Mouse (Mus musculus) myocyte (in vitro differentiated cells): ENCODE measurements around the gene Apobec3. TPM values are rescaled to one million over a fixed set of nuclear protein-coding genes. Genes with fewer than 3 reads are reported as not detected.
"Not testable (repeated sequence)": the region's sequence is repeated elsewhere in the genome, so short reads cannot be mapped to it uniquely, and the experiment has no call there.

Source experiments
- H3K27me3 ChIP-seq: one replicate; pipeline ENCODE4 v1.6.1; 2011; ENCODE audit not compliant: control insufficient read depth, insufficient read depth, insufficient read length
- H3K36me3 ChIP-seq: one replicate; pipeline ENCODE4 v1.6.1; 2011; ENCODE audit not compliant: control insufficient read depth, insufficient read depth
- H3K4me2 ChIP-seq: one replicate; pipeline ENCODE4 v1.6.1; 2011; ENCODE audit warnings: low read depth, control low read depth
- H3K4me3 ChIP-seq: one replicate; pipeline ENCODE4 v1.5.1; 2011; ENCODE audit warnings: mild to moderate bottlenecking, control low read depth, moderate library complexity
- H3K79me2 ChIP-seq: one replicate; pipeline ENCODE4 v1.6.1; 2011; ENCODE audit not compliant: control insufficient read depth, insufficient read depth
- H3ac ChIP-seq: one replicate; pipeline ENCODE4 v1.6.1; 2011; ENCODE audit not compliant: control insufficient read depth, insufficient read length
- CEBPB ChIP-seq: IDR thresholded peaks from 2 replicates; pipeline ENCODE4 v1.6.1; 2011; ENCODE audit warnings: mild to moderate bottlenecking, moderate library complexity; ENCODE audit not compliant: poor library complexity, insufficient read depth, severe bottlenecking
- E2F4 ChIP-seq: IDR thresholded peaks from one replicate; pipeline ENCODE4 v1.6.1; 2011; ENCODE audit warnings: mild to moderate bottlenecking, control low read depth, moderate library complexity; ENCODE audit not compliant: insufficient read depth
- MAX ChIP-seq: IDR thresholded peaks from one replicate; pipeline ENCODE4 v1.6.1; 2011; ENCODE audit warnings: low read depth, mild to moderate bottlenecking, control low read depth
- MYOD1 ChIP-seq, 3 experiments: IDR thresholded peaks; one replicate each; pipeline ENCODE4 v1.6.1; 2011; ENCODE audit warnings: control low read depth in 2 of 3, low read depth in 2 of 3, mild to moderate bottlenecking in 2 of 3, moderate library complexity in 1 of 3; ENCODE audit not compliant: insufficient read length in 2 of 3, control insufficient read depth in 1 of 3
- MYOG ChIP-seq, 3 experiments: IDR thresholded peaks; one replicate each; pipeline ENCODE4 v1.6.1; 2011; ENCODE audit warnings: control low read depth in 2 of 3, low read depth in 2 of 3, mild to moderate bottlenecking in 2 of 3; ENCODE audit not compliant: insufficient read length in 2 of 3, control insufficient read depth in 1 of 3, insufficient read depth in 1 of 3
- POLR2A ChIP-seq: IDR thresholded peaks from one replicate; pipeline ENCODE4 v1.6.1; 2011; ENCODE audit warnings: low read depth, mild to moderate bottlenecking, control low read depth, moderate library complexity; ENCODE audit not compliant: insufficient read length
- POLR2AphosphoS2 ChIP-seq: IDR thresholded peaks from one replicate; pipeline ENCODE4 v1.6.1; 2011; ENCODE audit warnings: low read depth, control low read depth; ENCODE audit not compliant: insufficient read length
- REST ChIP-seq: IDR thresholded peaks from one replicate; pipeline ENCODE4 v1.6.1; 2011; ENCODE audit warnings: mild to moderate bottlenecking, control low read depth, moderate library complexity; ENCODE audit not compliant: insufficient read depth, insufficient read length
- SRF ChIP-seq: IDR thresholded peaks from one replicate; pipeline ENCODE4 v1.6.1; 2011; ENCODE audit warnings: low read depth; ENCODE audit not compliant: control insufficient read depth, insufficient read length
- TCF12 ChIP-seq: IDR thresholded peaks from one replicate; pipeline ENCODE4 v1.6.1; 2011; ENCODE audit warnings: mild to moderate bottlenecking, control low read depth; ENCODE audit not compliant: poor library complexity, insufficient read depth, severe bottlenecking
- TCF3 ChIP-seq: IDR thresholded peaks from one replicate; pipeline ENCODE4 v1.6.1; 2011; ENCODE audit warnings: low read depth, control low read depth; ENCODE audit not compliant: insufficient read length
- USF1 ChIP-seq: IDR thresholded peaks from one replicate; pipeline ENCODE4 v1.6.1; 2011; ENCODE audit warnings: low read depth, mild to moderate bottlenecking, control low read depth, moderate library complexity
- polyA plus RNA-seq: library from polyadenylated mRNA; unstranded; fragments of >200 nt; fragmentation: generic; extraction: Trizol; gene quantifications from one replicate; pipeline ENCODE4 v1.2.1, GENCODE M21; 2012; ENCODE audit warnings: missing spikeins

Gene Apobec3
- polyA plus RNA-seq, 1 experiment: 10.0 TPM

- H3K79me2 ChIP-seq: no peaks in the 10 kb centered on the region
- H3K27me3 ChIP-seq: no peaks in the 10 kb centered on the region
- no peak overlapping the region for H3ac ChIP-seq
- no peak overlapping the region for H3K4me3 ChIP-seq
- H3K36me3 ChIP-seq: peaks cover 8% of the 10 kb centered on the region
- no peak for TF ChIP-seq POLR2AphosphoS2
- TF ChIP-seq TCF12: no peak
- TF ChIP-seq MAX: no peak
- TF ChIP-seq CEBPB: no peak
- TF ChIP-seq USF1: no peak
- no peak for TF ChIP-seq SRF
- TF ChIP-seq MYOG (IDR thresholded peaks at IDR 0.05; ENCODE audit: control insufficient read depth in 1 of 3, insufficient read depth in 1 of 3, insufficient read length in 2 of 3, low read depth in 2 of 3): no peak
- no peak for TF ChIP-seq MYOD1 (IDR thresholded peaks at IDR 0.05; ENCODE audit: control insufficient read depth in 1 of 3, insufficient read length in 2 of 3, low read depth in 2 of 3)
- no peak for TF ChIP-seq E2F4
- no peak for TF ChIP-seq POLR2A
- no peak for TF ChIP-seq TCF3
- TF ChIP-seq REST: no peak
- H3K4me2 ChIP-seq: no peak overlapping the region
These were observed 15.4 kb downstream of the Apobec3 start for GRCm38 (mm10) chr15:79906855-79907254.

DNA sequence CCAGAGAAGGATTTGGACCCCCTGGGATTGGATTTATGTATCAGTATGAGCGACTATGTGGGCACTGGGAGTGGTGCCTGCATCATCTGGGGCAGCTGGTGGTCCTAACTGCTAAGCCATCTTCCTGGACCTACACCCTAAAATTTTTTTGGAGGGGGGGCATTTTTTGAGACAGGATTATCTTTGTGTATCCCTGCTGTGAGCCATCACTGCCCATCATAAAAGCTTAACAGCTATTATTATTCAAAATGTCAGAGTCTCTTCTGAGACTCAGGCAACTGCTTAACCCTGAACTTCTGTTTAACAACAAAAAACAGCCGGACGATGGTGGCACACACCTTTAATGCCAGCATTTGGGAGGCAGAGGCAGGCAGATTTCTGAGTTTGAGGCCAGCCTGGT is 17.5 kb downstream of the Apobec3 start:
- not testable (repeated sequence) for H3K4me2 ChIP-seq, H3K4me3 ChIP-seq, H3K79me2 ChIP-seq, H3K36me3 ChIP-seq, H3K27me3 ChIP-seq, H3ac ChIP-seq

DNA sequence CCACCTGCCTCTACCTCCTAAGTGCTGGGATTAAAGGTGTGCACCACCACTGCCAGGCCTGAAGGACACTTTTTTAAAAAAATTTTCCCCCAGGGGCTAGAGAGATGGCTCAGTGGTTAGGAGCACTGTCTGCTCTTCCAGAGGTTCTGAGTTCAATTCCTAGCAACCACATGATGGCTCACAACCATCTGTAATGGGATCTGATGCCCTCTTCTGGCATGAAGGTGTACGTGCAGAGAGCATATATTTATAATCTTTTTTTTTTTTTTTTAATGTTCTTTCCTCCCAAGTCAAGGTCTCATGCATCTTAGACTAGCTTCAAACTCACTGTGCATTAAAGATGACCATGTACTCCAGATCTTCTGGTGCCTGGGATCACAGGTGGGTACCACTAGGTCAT is 19.4 kb downstream of the Apobec3 start:
- H3K4me2 ChIP-seq, H3K79me2 ChIP-seq, H3K27me3 ChIP-seq, H3ac ChIP-seq, H3K4me3 ChIP-seq, H3K36me3 ChIP-seq: not testable (repeated sequence)

DNA sequence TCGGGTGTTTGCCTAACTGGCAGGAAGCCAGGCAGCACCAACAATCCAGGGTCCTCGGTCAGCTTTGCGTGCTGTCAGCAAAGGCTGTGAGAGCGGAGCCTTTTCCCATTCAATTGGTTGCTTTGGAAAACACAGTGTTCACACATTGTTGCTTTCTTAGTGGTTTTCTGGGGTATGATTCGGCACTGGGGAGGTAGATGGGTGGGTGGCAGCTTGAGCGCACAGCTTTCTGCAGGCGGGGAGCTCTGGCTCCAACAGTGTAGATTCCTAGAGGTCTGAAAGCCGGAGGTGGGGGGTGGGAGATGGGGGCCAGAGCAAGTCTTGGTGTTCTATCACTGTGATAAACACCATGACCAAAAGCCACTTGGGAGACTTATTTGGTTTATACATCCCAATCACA is 19.9 kb downstream of the Apobec3 start:
- Histone ChIP-seq H3ac (no peak overlapping the region), H3K27me3 (no peaks in the 10 kb centered on the region), H3K4me3 (no peak overlapping the region), H3K36me3 (peaks cover 3% of the 10 kb centered on the region), H3K4me2 (no peak overlapping the region), H3K79me2 (no peaks in the 10 kb centered on the region)
- TF ChIP-seq MYOD1 (IDR thresholded peaks at IDR 0.05; ENCODE audit: control insufficient read depth in 1 of 3, insufficient read length in 2 of 3, low read depth in 2 of 3): no peak
- no peak for TF ChIP-seq MYOG (IDR thresholded peaks at IDR 0.05; ENCODE audit: control insufficient read depth in 1 of 3, insufficient read depth in 1 of 3, insufficient read length in 2 of 3, low read depth in 2 of 3)
- no peak for TF ChIP-seq SRF
- no peak for TF ChIP-seq TCF12
- TF ChIP-seq TCF3: no peak
- no peak for TF ChIP-seq USF1
- TF ChIP-seq REST: no peak
- TF ChIP-seq CEBPB: no peak

- H3ac ChIP-seq: no peak overlapping the region
- H3K4me3 ChIP-seq: no peak overlapping the region
- H3K79me2 ChIP-seq: no peaks in the 10 kb centered on the region
- H3K27me3 ChIP-seq: no peaks in the 10 kb centered on the region
- H3K4me2 ChIP-seq: no peak overlapping the region
- no peaks in the 10 kb centered on the region for H3K36me3 ChIP-seq
- TF ChIP-seq MYOD1 (IDR thresholded peaks at IDR 0.05; ENCODE audit: control insufficient read depth in 1 of 3, insufficient read length in 2 of 3, low read depth in 2 of 3) (no peak), POLR2AphosphoS2 (no peak), TCF3 (no peak), E2F4 (no peak), SRF (no peak), TCF12 (no peak), POLR2A (no peak), USF1 (no peak), REST (no peak), MYOG (IDR thresholded peaks at IDR 0.05; ENCODE audit: control insufficient read depth in 1 of 3, insufficient read depth in 1 of 3, insufficient read length in 2 of 3, low read depth in 2 of 3) (no peak), MAX (no peak), CEBPB (no peak)
These were observed 22.4 kb downstream of the Apobec3 start for GRCm38 (mm10) chr15:79913761-79914346.

GRCm38 (mm10) chr15:79914357-79914756 is 22.9 kb downstream of the Apobec3 start:
- H3ac ChIP-seq: no peak overlapping the region
- H3K4me2 ChIP-seq: no peak overlapping the region
- no peaks in the 10 kb centered on the region for H3K79me2 ChIP-seq
- H3K27me3 ChIP-seq: no peaks in the 10 kb centered on the region
- TF ChIP-seq E2F4 (no peak), TCF12 (peak; percentile 87), CEBPB (no peak), POLR2AphosphoS2 (peak; percentile 62), MAX (no peak), POLR2A (no peak), TCF3 (peak; percentile 82), MYOD1 (IDR thresholded peaks at IDR 0.05; ENCODE audit: control insufficient read depth in 1 of 3, insufficient read length in 2 of 3, low read depth in 2 of 3) (peak; percentile 75 to 93 (median 92)), MYOG (IDR thresholded peaks at IDR 0.05; ENCODE audit: control insufficient read depth in 1 of 3, insufficient read depth in 1 of 3, insufficient read length in 2 of 3, low read depth in 2 of 3) (peak; percentile 76 to 98 (median 97)), SRF (peak; percentile 73), USF1 (no peak)
- no peak overlapping the region for H3K4me3 ChIP-seq
- no peaks in the 10 kb centered on the region for H3K36me3 ChIP-seq
